Mouse (Mus musculus): ENCODE results near the gene Ccn1. TPM values are rescaled to one million over a fixed set of nuclear protein-coding genes. Genes with fewer than 3 reads are reported as not detected.
A peak's percentile ranks its signal among the peaks of the same experiment; 100 is the strongest.

Ccn1 gene
- polyA plus RNA-seq, 1 experiment from 2014 or later: 16.4 TPM

DNA sequence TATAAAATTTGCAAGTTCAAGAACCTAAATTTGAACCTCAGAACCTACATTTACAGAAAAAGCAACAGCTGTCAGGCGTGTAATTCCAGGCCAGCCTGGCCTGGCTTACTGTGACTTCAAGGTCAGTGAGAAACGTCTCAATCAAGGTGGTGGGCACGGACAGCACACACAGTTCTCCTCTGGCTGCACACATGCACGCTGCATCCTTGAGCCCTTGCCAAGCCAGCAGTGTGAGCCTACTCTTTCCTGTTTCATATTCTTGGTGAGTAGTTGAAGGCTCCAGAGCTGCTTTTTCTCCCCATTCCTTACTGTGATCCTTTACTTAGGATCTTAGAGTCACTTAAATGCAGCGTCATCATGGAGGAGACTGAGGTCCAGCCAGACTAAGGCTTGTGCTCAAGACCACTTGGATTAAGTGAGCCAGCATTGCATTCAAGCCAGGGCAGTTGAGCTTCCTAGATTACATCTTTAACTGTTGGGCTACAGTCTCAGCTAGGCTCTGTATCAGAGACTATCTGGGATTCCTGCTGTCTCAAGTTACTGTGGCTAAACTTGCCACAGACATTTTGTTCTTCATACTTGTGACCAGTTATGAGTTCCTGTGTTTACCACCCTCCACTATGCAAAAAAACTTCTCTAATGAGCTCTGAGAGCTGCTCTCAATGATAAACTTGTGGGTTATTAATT is 44.2 kb downstream of the Ccn1 start:
- ATAC-seq (replicated peaks; ENCODE audit: low FRiP score): no peak
- no peaks in the 10 kb centered on the region for H3K9me3 ChIP-seq (ENCODE audit: control insufficient read depth, low read length)
- peaks cover 6% of the 10 kb centered on the region; the same call in 1 of the 2 replicates for H3K4me1 ChIP-seq (replicated peaks; ENCODE audit: control insufficient read depth, insufficient read depth, low read length)
- no peak overlapping the region for H3K9ac ChIP-seq (ENCODE audit: low read depth, low read length)
- no peak for DNase-seq (ENCODE audit: low spot score)
- no peak overlapping the region for H3K4me2 ChIP-seq
- peaks cover 22% of the 10 kb centered on the region; the same call in 1 of the 2 replicates for H3K36me3 ChIP-seq (ENCODE audit: control insufficient read depth, insufficient read depth, low read length)
- no peaks in the 10 kb centered on the region for H3K27me3 ChIP-seq (replicated peaks; ENCODE audit: control insufficient read depth, insufficient read depth, low read length)
- 88% methylated on average over 5 of the region's 5 CpGs for whole genome bisulfite sequencing
- H3K27ac ChIP-seq (ENCODE audit: low read depth, low read length): no peak overlapping the region
- no peak overlapping the region for H3K4me3 ChIP-seq (ENCODE audit: low read depth, low read length)

- Histone ChIP-seq H3K4me1 (replicated peaks; ENCODE audit: control insufficient read depth, insufficient read depth, low read length) (peaks cover 6% of the 10 kb centered on the region; the same call in 1 of the 2 replicates), H3K4me3 (ENCODE audit: low read depth, low read length) (no peak overlapping the region), H3K4me2 (no peak overlapping the region), H3K9me3 (ENCODE audit: control insufficient read depth, low read length) (no peaks in the 10 kb centered on the region), H3K27me3 (replicated peaks; ENCODE audit: control insufficient read depth, insufficient read depth, low read length) (no peaks in the 10 kb centered on the region), H3K9ac (ENCODE audit: low read depth, low read length) (no peak overlapping the region), H3K27ac (ENCODE audit: low read depth, low read length) (no peak overlapping the region), H3K36me3 (ENCODE audit: control insufficient read depth, insufficient read depth, low read length) (peaks cover 33% of the 10 kb centered on the region)
- no peak for ATAC-seq (replicated peaks; ENCODE audit: low FRiP score)
- 71% methylated on average over 11 of the region's 11 CpGs for WGBS
- DNase-seq (ENCODE audit: low spot score): no peak
These were observed 47.2 kb downstream of the Ccn1 start for GRCm38 (mm10) chr3:145602410-145603206.

DNA sequence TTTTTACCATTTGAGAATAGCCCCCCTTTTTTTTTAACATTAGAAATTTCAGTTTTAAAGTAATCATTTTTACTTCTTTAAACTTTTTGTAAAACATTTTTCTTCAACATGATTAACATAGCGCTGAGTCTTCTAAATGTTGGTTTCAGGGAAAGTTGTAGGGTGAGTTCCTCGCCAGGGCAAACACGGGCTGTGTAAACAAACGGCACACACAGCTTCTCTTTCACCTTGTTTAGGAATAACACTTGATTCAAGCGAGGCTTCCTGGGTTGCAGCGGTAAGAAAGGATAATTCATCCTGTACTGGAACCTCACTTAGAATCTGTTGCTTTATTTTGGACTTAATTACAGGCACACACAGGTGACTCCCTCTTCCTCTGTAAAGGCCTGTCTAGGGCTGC is 48.4 kb downstream of the Ccn1 start:
- no peak overlapping the region for H3K4me2 ChIP-seq
- no peak overlapping the region for H3K9ac ChIP-seq (ENCODE audit: low read depth, low read length)
- no peaks in the 10 kb centered on the region for H3K9me3 ChIP-seq (ENCODE audit: control insufficient read depth, low read length)
- peaks cover 6% of the 10 kb centered on the region; the same call in 1 of the 2 replicates for H3K4me1 ChIP-seq (replicated peaks; ENCODE audit: control insufficient read depth, insufficient read depth, low read length)
- H3K27ac ChIP-seq (ENCODE audit: low read depth, low read length): no peak overlapping the region
- no peak overlapping the region for H3K4me3 ChIP-seq (ENCODE audit: low read depth, low read length)
- no peaks in the 10 kb centered on the region for H3K27me3 ChIP-seq (replicated peaks; ENCODE audit: control insufficient read depth, insufficient read depth, low read length)
- peaks cover 28% of the 10 kb centered on the region for H3K36me3 ChIP-seq (ENCODE audit: control insufficient read depth, insufficient read depth, low read length)
- DNase-seq (ENCODE audit: low spot score) (no peak), ATAC-seq (replicated peaks; ENCODE audit: low FRiP score) (0 out of 2 replicates have a peak, but pooled peaks have one; percentile 24)
- 71% methylated on average over 6 of the region's 6 CpGs for WGBS

GRCm38 (mm10) chr3:145600801-145601200 is 49.0 kb downstream of the Ccn1 start:
- Histone ChIP-seq H3K27me3 (replicated peaks; ENCODE audit: control insufficient read depth, insufficient read depth, low read length) (no peaks in the 10 kb centered on the region), H3K36me3 (ENCODE audit: control insufficient read depth, insufficient read depth, low read length) (peaks cover 27% of the 10 kb centered on the region), H3K4me1 (replicated peaks; ENCODE audit: control insufficient read depth, insufficient read depth, low read length) (peaks cover 6% of the 10 kb centered on the region; the same call in 1 of the 2 replicates), H3K4me2 (no peak overlapping the region), H3K27ac (ENCODE audit: low read depth, low read length) (no peak overlapping the region; the same call in 1 of the 2 replicates), H3K4me3 (ENCODE audit: low read depth, low read length) (no peak overlapping the region), H3K9me3 (ENCODE audit: control insufficient read depth, low read length) (no peaks in the 10 kb centered on the region), H3K9ac (ENCODE audit: low read depth, low read length) (no peak overlapping the region)
- WGBS: 69% methylated on average over 6 of the region's 6 CpGs
- ATAC-seq (replicated peaks; ENCODE audit: low FRiP score) (no peak), DNase-seq (ENCODE audit: low spot score) (no peak)

DNA sequence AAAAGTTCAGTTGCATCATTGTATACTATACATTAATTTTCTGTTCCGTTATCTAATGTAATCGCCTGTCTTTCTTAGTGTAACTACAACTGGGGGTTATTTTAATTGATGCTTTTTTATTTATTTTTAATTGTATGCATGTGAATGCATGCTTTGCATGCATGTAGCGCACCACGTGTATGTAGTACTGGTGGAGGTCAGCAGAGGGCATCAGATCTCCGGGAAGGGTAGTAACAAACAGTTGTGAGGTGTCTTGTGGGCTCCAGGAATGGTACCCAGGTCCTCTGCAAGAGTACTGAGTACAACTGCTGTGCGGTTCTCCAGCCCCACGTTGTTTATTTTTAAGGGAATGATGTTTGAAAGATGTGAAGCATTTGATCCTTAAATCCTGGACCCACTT is 50.7 kb downstream of the Ccn1 start:
- no peak overlapping the region for H3K27ac ChIP-seq (ENCODE audit: low read depth, low read length)
- no peak overlapping the region for H3K9ac ChIP-seq (ENCODE audit: low read depth, low read length)
- H3K4me3 ChIP-seq (ENCODE audit: low read depth, low read length): no peak overlapping the region
- H3K4me2 ChIP-seq: no peak overlapping the region
- no peaks in the 10 kb centered on the region for H3K27me3 ChIP-seq (replicated peaks; ENCODE audit: control insufficient read depth, insufficient read depth, low read length)
- ATAC-seq (replicated peaks; ENCODE audit: low FRiP score): no peak
- H3K36me3 ChIP-seq (ENCODE audit: control insufficient read depth, insufficient read depth, low read length): peaks cover 36% of the 10 kb centered on the region
- DNase-seq (ENCODE audit: low spot score): no peak
- no peaks in the 10 kb centered on the region for H3K9me3 ChIP-seq (ENCODE audit: control insufficient read depth, low read length)
- 93% methylated on average over 7 of the region's 7 CpGs for WGBS
- peaks cover 6% of the 10 kb centered on the region; the same call in 1 of the 2 replicates for H3K4me1 ChIP-seq (replicated peaks; ENCODE audit: control insufficient read depth, insufficient read depth, low read length)

Other genes with a start within 250 kb of the Ccn1 start
- 36.0 and 38.5 TPM in 2 replicates for gene Znhit6, start 73.8 kb downstream of the Ccn1 start, polyA plus RNA-seq (2014; fragmentation: Nextera tagmentation; extraction: Ambion mirVana)
- 47.3 and 50.2 TPM in 2 replicates for gene Ddah1, start 108.7 kb upstream of the Ccn1 start, polyA plus RNA-seq (2014; fragmentation: Nextera tagmentation; extraction: Ambion mirVana)